Mouse (Mus musculus) lung, embryonic 15.5 days (tissue): ENCODE data around the gene Rnf146. TPM values are rescaled to one million over a fixed set of nuclear protein-coding genes. Genes with fewer than 3 reads are reported as not detected.
"Not testable (repeated sequence)": the region's sequence is repeated elsewhere in the genome, so short reads cannot be mapped to it uniquely, and the experiment has no call there.

Source experiments
- ATAC-seq: fragments of 200-750 bp; cut with Nextera tagmentation; 2 replicates; pipeline ENCODE4 v1.8.0; 2017; ENCODE audit warnings: moderate number of reproducible peaks, borderline replicate concordance; ENCODE audit not compliant: low FRiP score, low TSS enrichment; ENCODE audit errors: extremely low read depth
- H3K27ac ChIP-seq: fragments of 300-500 bp; sonication (generic); 2 replicates; pipeline ENCODE4 v1.5.1; 2015; ENCODE audit warnings: moderate library complexity, mild to moderate bottlenecking, inconsistent platforms
- H3K27me3 ChIP-seq: fragments of 300-500 bp; sonication (generic); 2 replicates; pipeline ENCODE4 v1.6.1; 2015; ENCODE audit warnings: inconsistent platforms
- H3K36me3 ChIP-seq: fragments of 300-500 bp; sonication (generic); 2 replicates; pipeline ENCODE4 v1.6.1; 2015; ENCODE audit warnings: inconsistent platforms
- H3K4me1 ChIP-seq: fragments of 300-500 bp; sonication (generic); 2 replicates; pipeline ENCODE4 v1.6.1; 2015; ENCODE audit warnings: inconsistent platforms
- H3K4me2 ChIP-seq: fragments of 300-500 bp; sonication (generic); 2 replicates; pipeline ENCODE4 v1.6.1; 2015; ENCODE audit warnings: inconsistent platforms, mild to moderate bottlenecking, moderate library complexity
- H3K4me3 ChIP-seq: fragments of 300-500 bp; sonication (generic); 2 replicates; pipeline ENCODE4 v1.5.1; 2015; ENCODE audit warnings: mild to moderate bottlenecking, inconsistent platforms
- H3K9ac ChIP-seq: fragments of 300-500 bp; sonication (generic); 2 replicates; pipeline ENCODE4 v1.6.1; 2015; ENCODE audit warnings: inconsistent platforms
- H3K9me3 ChIP-seq: fragments of 300-500 bp; sonication (generic); 2 replicates; pipeline ENCODE4 v1.6.1; 2016; ENCODE audit warnings: inconsistent platforms
- WGBS: fragments of 180-500 bp; shearing (Covaris S2); methylation state at CpG from one replicate; pipeline ENCODE4 v1.1.7; 2015; 5-methylcytosine and 5-hydroxymethylcytosine counted together
- polyA plus RNA-seq: library from polyadenylated mRNA; unstranded; fragments of >200 nt; fragmentation: Nextera tagmentation; extraction: Ambion mirVana; gene quantifications from 2 replicates; pipeline ENCODE4 v1.2.1, GENCODE M21; 2015

Rnf146 gene
- 45.0 and 51.5 TPM in 2 replicates for polyA plus RNA-seq

GRCm38 (mm10) chr10:29362197-29362900, at the start of gene Rnf146:
Rnf146 (minus strand) TSS chr10:29362442.
- 4% methylated on average over 15 of the region's 15 CpGs for WGBS
- Histone ChIP-seq H3K27ac (peak within 1 kb of the TSS; percentile 99), H3K9ac (peak within 1 kb of the TSS; percentile 98), H3K4me2 (peak within 1 kb of the TSS; percentile 70), H3K4me1 (peaks cover 13% of the 10 kb centered on the region), H3K9me3 (no peaks in the 10 kb centered on the region), H3K4me3 (peak within 1 kb of the TSS; percentile 88), H3K27me3 (no peaks in the 10 kb centered on the region), H3K36me3 (no peaks in the 10 kb centered on the region)
- no peak; the same call in 1 of the 2 replicates for ATAC-seq

GRCm38 (mm10) chr10:29402656-29403268, 40.5 kb upstream of the Rnf146 start:
- Histone ChIP-seq H3K9me3 (no peaks in the 10 kb centered on the region), H3K4me1 (no peaks in the 10 kb centered on the region), H3K36me3 (no peaks in the 10 kb centered on the region), H3K27ac (no peak overlapping the region), H3K27me3 (no peaks in the 10 kb centered on the region), H3K4me2 (no peak overlapping the region), H3K4me3 (no peak overlapping the region), H3K9ac (no peak overlapping the region)
- WGBS: 39% methylated on average over 8 of the region's 8 CpGs
- no peak for ATAC-seq

- H3K4me3 ChIP-seq, H3K4me1 ChIP-seq, H3K36me3 ChIP-seq, H3K9ac ChIP-seq, H3K27ac ChIP-seq, H3K4me2 ChIP-seq, H3K9me3 ChIP-seq, ATAC-seq, H3K27me3 ChIP-seq: not testable (repeated sequence)
- 68% methylated on average over 2 of the region's 2 CpGs for WGBS
Observed at GRCm38 (mm10) chr10:29394890-29395289, 32.6 kb upstream of the Rnf146 start.

- Histone ChIP-seq H3K4me2 (no peak overlapping the region), H3K9me3 (no peaks in the 10 kb centered on the region), H3K4me3 (no peak overlapping the region), H3K27ac (no peak overlapping the region), H3K27me3 (no peaks in the 10 kb centered on the region), H3K36me3 (no peaks in the 10 kb centered on the region), H3K9ac (no peak overlapping the region), H3K4me1 (no peaks in the 10 kb centered on the region)
- no peak for ATAC-seq
- WGBS: 72% methylated on average over 2 of the region's 2 CpGs
Observed at GRCm38 (mm10) chr10:29381558-29381957, 19.3 kb upstream of the Rnf146 start.

DNA sequence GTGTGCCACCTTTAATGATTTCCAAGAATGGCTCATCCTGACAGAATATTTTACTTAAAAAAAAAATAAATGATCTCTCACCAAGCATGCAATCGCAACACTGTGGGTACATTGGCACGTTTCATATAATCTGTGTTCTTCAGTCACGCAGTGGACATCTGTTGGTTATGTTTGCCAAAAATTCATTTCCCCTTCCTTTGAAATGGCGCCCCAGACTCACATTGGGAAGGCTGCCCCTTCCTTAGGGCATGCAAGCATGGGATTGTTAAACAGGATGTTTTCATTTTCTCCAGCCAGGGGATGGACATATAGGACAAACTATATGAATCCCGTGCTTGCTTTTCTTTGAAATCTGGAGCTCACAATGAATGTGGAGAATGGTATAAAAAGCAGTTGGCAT, 11.8 kb upstream of the Rnf146 start:
- Histone ChIP-seq H3K9ac (no peak overlapping the region), H3K4me2 (no peak overlapping the region), H3K4me3 (no peak overlapping the region), H3K36me3 (no peaks in the 10 kb centered on the region), H3K4me1 (no peaks in the 10 kb centered on the region), H3K27ac (no peak overlapping the region), H3K9me3 (no peaks in the 10 kb centered on the region), H3K27me3 (no peaks in the 10 kb centered on the region)
- WGBS: 55% methylated on average over 5 of the region's 5 CpGs
- no peak for ATAC-seq

DNA sequence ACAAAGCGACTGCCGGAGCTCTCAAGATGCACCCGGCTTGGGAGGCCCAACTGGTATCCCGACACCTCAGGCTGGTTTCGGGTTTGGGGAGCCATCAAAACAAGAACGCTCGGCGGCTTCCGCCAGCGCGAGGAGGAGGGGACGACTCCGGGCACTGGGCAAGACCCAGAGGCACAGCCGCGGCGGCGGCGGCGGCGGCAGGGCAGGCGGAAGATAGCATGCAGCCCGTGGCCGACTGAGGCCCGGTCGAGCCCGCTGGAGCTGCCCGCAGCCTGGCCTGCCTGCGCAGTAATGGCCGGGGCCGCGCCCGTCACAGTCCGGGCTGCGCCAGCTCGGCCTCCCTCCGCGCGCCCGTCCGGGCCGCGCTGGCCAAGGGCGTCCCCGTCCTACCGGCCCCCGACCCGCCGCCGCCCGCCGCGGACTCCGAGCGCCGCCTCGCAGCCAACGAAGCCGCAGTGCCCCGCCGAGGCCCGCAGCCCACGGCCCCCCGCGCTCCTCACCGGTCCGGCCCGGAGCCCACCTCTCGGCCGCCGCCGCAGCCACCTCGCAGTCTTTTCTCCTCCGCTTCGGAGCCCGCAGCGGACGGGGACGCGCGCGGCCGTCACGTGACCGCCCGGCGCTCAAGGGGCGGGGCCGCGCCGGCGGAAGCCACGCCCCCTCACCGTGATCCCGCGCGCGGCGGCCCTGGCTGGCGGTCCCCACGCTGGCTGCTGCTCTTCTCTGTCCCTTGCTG, 612 bp downstream of the Rnf146 start:
- Histone ChIP-seq H3K4me3 (peak overlapping the region; percentile 88), H3K36me3 (no peaks in the 10 kb centered on the region), H3K27ac (peak overlapping the region; percentile 99), H3K9me3 (no peaks in the 10 kb centered on the region), H3K4me2 (peak overlapping the region; percentile 70), H3K4me1 (peaks cover 13% of the 10 kb centered on the region), H3K27me3 (no peaks in the 10 kb centered on the region), H3K9ac (peak overlapping the region; percentile 98)
- peak; percentile 98 for ATAC-seq
- WGBS: under 1% methylated on average over 70 of the region's 100 CpGs

- no peaks in the 10 kb centered on the region for H3K9me3 ChIP-seq
- peak overlapping the region; percentile 99 for H3K27ac ChIP-seq
- 2% methylated on average over 6 of the region's 6 CpGs for whole genome bisulfite sequencing
- H3K9ac ChIP-seq: peak overlapping the region; percentile 98
- peak overlapping the region; percentile 88 for H3K4me3 ChIP-seq
- H3K27me3 ChIP-seq: no peaks in the 10 kb centered on the region
- no peak for ATAC-seq
- H3K36me3 ChIP-seq: no peaks in the 10 kb centered on the region
- H3K4me2 ChIP-seq: peak overlapping the region; percentile 63
- H3K4me1 ChIP-seq: peaks cover 13% of the 10 kb centered on the region
Observed at GRCm38 (mm10) chr10:29361095-29361463, 1.2 kb downstream of the Rnf146 start.

DNA sequence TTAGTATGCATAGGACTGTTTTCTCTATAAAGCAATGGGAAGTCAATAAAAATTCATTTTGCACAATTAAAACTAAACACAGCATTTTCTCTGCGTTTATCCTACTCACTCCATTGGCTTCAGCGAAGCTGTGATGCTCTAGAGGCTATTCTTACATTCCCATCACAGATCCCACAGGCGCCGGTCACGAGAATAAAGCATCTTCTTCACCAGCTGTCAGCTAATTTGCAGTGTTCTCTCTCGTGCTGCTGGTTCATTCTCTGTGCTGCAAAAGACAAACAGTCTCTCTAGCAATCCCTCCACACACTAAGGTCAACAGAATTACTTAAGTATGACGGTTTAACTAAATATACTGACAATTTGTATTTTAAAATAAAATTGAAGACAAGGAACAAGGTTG, 8.1 kb downstream of the Rnf146 start:
- no peak overlapping the region for H3K4me3 ChIP-seq
- no peaks in the 10 kb centered on the region for H3K27me3 ChIP-seq
- no peaks in the 10 kb centered on the region for H3K4me1 ChIP-seq
- H3K4me2 ChIP-seq: no peak overlapping the region
- ATAC-seq: no peak
- no peak overlapping the region for H3K9ac ChIP-seq
- no peak overlapping the region for H3K27ac ChIP-seq
- WGBS: 58% methylated on average over 7 of the region's 7 CpGs
- H3K9me3 ChIP-seq: no peaks in the 10 kb centered on the region
- H3K36me3 ChIP-seq: peaks cover 3% of the 10 kb centered on the region; the same call in 1 of the 2 replicates

GRCm38 (mm10) chr10:29352575-29352974, 9.7 kb downstream of the Rnf146 start:
- Histone ChIP-seq H3K4me2 (no peak overlapping the region), H3K9me3 (no peaks in the 10 kb centered on the region), H3K27ac (no peak overlapping the region), H3K36me3 (peaks cover 4% of the 10 kb centered on the region), H3K9ac (no peak overlapping the region), H3K27me3 (no peaks in the 10 kb centered on the region), H3K4me3 (no peak overlapping the region), H3K4me1 (no peaks in the 10 kb centered on the region)
- WGBS: 64% methylated on average over 3 of the region's 3 CpGs
- no peak for ATAC-seq

GRCm38 (mm10) chr10:29351420-29351819, 10.8 kb downstream of the Rnf146 start:
- peaks cover 16% of the 10 kb centered on the region for H3K36me3 ChIP-seq
- H3K4me3 ChIP-seq: no peak overlapping the region

DNA sequence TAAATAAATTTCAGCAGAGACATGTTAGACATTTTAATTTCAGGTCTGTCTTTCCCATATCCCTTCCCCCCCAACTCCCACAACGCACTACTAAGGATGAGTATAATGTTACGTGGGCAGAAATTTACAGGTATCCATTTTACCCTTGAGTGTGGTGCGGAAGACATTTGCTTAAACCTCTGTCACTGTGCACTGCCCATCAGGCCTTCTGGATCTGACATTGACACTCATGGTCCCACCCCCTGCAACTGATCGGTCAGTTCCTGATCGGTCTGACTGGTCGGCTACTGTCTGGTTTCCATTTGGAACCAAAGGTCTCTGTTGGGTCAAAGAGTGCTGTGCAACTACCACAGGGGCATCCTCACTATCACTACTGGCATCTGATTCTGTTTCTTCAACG, 15.6 kb downstream of the Rnf146 start:
- ATAC-seq: no peak
- Histone ChIP-seq H3K4me3 (no peak overlapping the region), H3K4me1 (no peaks in the 10 kb centered on the region), H3K36me3 (peaks cover 13% of the 10 kb centered on the region), H3K9me3 (no peaks in the 10 kb centered on the region), H3K27ac (no peak overlapping the region), H3K27me3 (no peaks in the 10 kb centered on the region), H3K9ac (no peak overlapping the region), H3K4me2 (no peak overlapping the region)
- 95% methylated on average over 7 of the region's 7 CpGs for WGBS

More at GRCm38 (mm10) chr10:29351420-29351819, 10.8 kb downstream of the Rnf146 start:
- no peaks in the 10 kb centered on the region for H3K9me3 ChIP-seq
- H3K27ac ChIP-seq: no peak overlapping the region
- H3K27me3 ChIP-seq: no peaks in the 10 kb centered on the region
- H3K9ac ChIP-seq: no peak overlapping the region
- H3K4me1 ChIP-seq: no peaks in the 10 kb centered on the region
- 90% methylated on average over 2 of the region's 2 CpGs for WGBS
- ATAC-seq: no peak
- H3K4me2 ChIP-seq: no peak overlapping the region

DNA sequence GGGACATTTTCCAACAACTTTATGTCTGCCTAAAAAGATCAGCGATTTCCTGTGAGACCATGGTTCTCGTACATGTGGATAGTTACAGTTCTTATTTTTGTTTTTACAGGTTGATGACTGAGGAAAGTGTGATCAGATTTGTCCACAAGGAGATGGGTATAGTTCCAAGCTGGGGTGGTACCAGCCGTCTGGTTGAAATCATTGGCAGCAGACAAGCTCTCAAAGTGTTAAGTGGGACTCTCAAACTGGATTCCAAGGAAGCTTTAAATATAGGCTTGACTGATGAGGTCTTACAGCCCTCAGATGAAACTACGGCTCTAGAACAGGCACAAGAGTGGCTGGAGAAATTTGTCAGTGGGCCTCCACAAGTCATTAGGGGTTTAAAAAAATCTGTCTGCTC, 18.0 kb downstream of the Rnf146 start:
- H3K9ac ChIP-seq: no peak overlapping the region
- H3K4me1 ChIP-seq: no peaks in the 10 kb centered on the region
- WGBS: 68% methylated on average over 4 of the region's 4 CpGs
- no peaks in the 10 kb centered on the region for H3K27me3 ChIP-seq
- peaks cover 13% of the 10 kb centered on the region for H3K36me3 ChIP-seq
- H3K9me3 ChIP-seq: no peaks in the 10 kb centered on the region
- no peak overlapping the region for H3K4me3 ChIP-seq
- ATAC-seq: no peak
- H3K27ac ChIP-seq: no peak overlapping the region
- no peak overlapping the region for H3K4me2 ChIP-seq
